In genomic region chr15:86367247-86367646, GRCm38 (mm10) we compare ENCODE assay signal across 13 mouse cellular contexts.
DNase-seq lines count a peak whose midpoint lies in the region; ATAC-seq lines count a peak whose summit lies in the region.
"Had no signal": no experiment of that assay in that cellular context is flagged by ENCODE, and none has a peak within 500 bp of the region (broad histone marks: within the 10 kb centered on the region; RNA-seq: fewer than 3 reads in every experiment).

No protein-coding gene starts in this region.

- H3K27me3 ChIP-seq in hindbrain, embryonic 15.5 days, result no peaks in the 10 kb centered on the region
- no peaks in the 10 kb centered on the region for H3K27me3 ChIP-seq in hindbrain, embryonic 12.5 days
- H3K27me3 ChIP-seq in kidney, embryonic 14.5 days (ENCODE audit: control insufficient read depth, insufficient read depth, low read length), result no peaks in the 10 kb centered on the region
- H3K27me3 ChIP-seq: liver, embryonic 15.5 days had no signal

- H3K4me2 ChIP-seq in hindbrain, embryonic 15.5 days, result no peak overlapping the region
- H3K4me2 ChIP-seq in hindbrain, embryonic 12.5 days (replicated peaks), result no peak overlapping the region
- H3K4me2 ChIP-seq in kidney, embryonic 14.5 days (replicated peaks; ENCODE audit: low read depth, low read length), result no peak overlapping the region
- H3K4me2 ChIP-seq: heart, embryonic 13.5 days; liver, embryonic 15.5 days had no signal

- H3K27ac ChIP-seq in hindbrain, embryonic 15.5 days (replicated peaks), result peak overlapping the region; percentile 55; the same call in 1 of the 2 replicates
- no peak overlapping the region for H3K27ac ChIP-seq in hindbrain, embryonic 12.5 days
- H3K27ac ChIP-seq in kidney, embryonic 14.5 days (ENCODE audit: low read depth, low read length), result no peak overlapping the region
- H3K27ac ChIP-seq: heart, embryonic 13.5 days; liver, embryonic 15.5 days had no signal

- no peak overlapping the region for H3K9ac ChIP-seq in hindbrain, embryonic 15.5 days
- H3K9ac ChIP-seq in hindbrain, embryonic 12.5 days, result no peak overlapping the region
- no peak overlapping the region for H3K9ac ChIP-seq in kidney, embryonic 14.5 days (ENCODE audit: low read depth, low read length)
- H3K9ac ChIP-seq: heart, embryonic 13.5 days; liver, embryonic 15.5 days had no signal

- DNase-seq in adrenal gland, postnatal 14 days, result peak; percentile 31
- DNase-seq in adrenal gland, postnatal 4 days (ENCODE audit: low spot score in 2 of 2), result no peak
- DNase-seq in retina, postnatal 1 day, result peak; percentile 56
- no peak for DNase-seq in retina, embryonic 14.5 days (ENCODE audit: low spot score)
- peak; percentile 28 for DNase-seq in lung, postnatal 36 days
- DNase-seq: gastrocnemius, postnatal 36 days; thymus, adult 18-20 months had no signal

- H3K9me3 ChIP-seq in hindbrain, embryonic 15.5 days, result no peaks in the 10 kb centered on the region
- no peaks in the 10 kb centered on the region for H3K9me3 ChIP-seq in hindbrain, embryonic 12.5 days (replicated peaks)
- H3K9me3 ChIP-seq in kidney, embryonic 14.5 days (ENCODE audit: control insufficient read depth, low read length), result no peaks in the 10 kb centered on the region
- H3K9me3 ChIP-seq: heart, embryonic 13.5 days; liver, embryonic 15.5 days; midbrain, embryonic 10.5 days had no signal

- no peak overlapping the region for H3K4me3 ChIP-seq in hindbrain, embryonic 15.5 days
- H3K4me3 ChIP-seq in hindbrain, embryonic 12.5 days, result no peak overlapping the region
- H3K4me3 ChIP-seq in kidney, embryonic 14.5 days (ENCODE audit: low read length), result no peak overlapping the region
- H3K4me3 ChIP-seq: heart, embryonic 13.5 days; liver, embryonic 15.5 days; midbrain, embryonic 10.5 days had no signal

- WGBS in hindbrain, embryonic 15.5 days, result 50% methylated on average over 8 of the region's 8 CpGs
- 74% methylated on average over 8 of the region's 8 CpGs for WGBS in hindbrain, embryonic 12.5 days
- WGBS in kidney, embryonic 14.5 days, result 71% methylated on average over 8 of the region's 8 CpGs

- ATAC-seq in hindbrain, embryonic 15.5 days (ENCODE audit: low FRiP score, low read depth), result peak; percentile 25; the same call in 1 of the 2 replicates
- no peak for ATAC-seq in hindbrain, embryonic 12.5 days (ENCODE audit: low FRiP score)
- ATAC-seq in kidney, embryonic 14.5 days (ENCODE audit: low FRiP score, low TSS enrichment), result no peak

- H3K36me3 ChIP-seq in hindbrain, embryonic 15.5 days, result no peaks in the 10 kb centered on the region
- H3K36me3 ChIP-seq in hindbrain, embryonic 12.5 days, result no peaks in the 10 kb centered on the region
- H3K36me3 ChIP-seq in kidney, embryonic 14.5 days (ENCODE audit: control insufficient read depth, insufficient read depth, low read length), result no peaks in the 10 kb centered on the region
- H3K36me3 ChIP-seq: heart, embryonic 13.5 days; liver, embryonic 15.5 days; midbrain, embryonic 10.5 days had no signal

- H3K4me1 ChIP-seq in hindbrain, embryonic 15.5 days (replicated peaks), result peaks cover 60% of the 10 kb centered on the region
- peaks cover 38% of the 10 kb centered on the region for H3K4me1 ChIP-seq in hindbrain, embryonic 12.5 days
- no peaks in the 10 kb centered on the region for H3K4me1 ChIP-seq in kidney, embryonic 14.5 days (ENCODE audit: control insufficient read depth, insufficient read depth, low read length)

Comparison
In these comparisons a context has a peak if more than half of its experiments do, and no peak if none do; other contexts are left out.
1. DNase-seq: peak in adrenal gland, postnatal 14 days (single experiment), retina, postnatal 1 day (single experiment) and lung, postnatal 36 days (single experiment); none in adrenal gland, postnatal 4 days (0 of 2) and retina, embryonic 14.5 days (single experiment).